Mouse (Mus musculus) kidney, embryonic 14.5 days (tissue): ENCODE measurements around the gene Ghrhr. TPM values are rescaled to one million over a fixed set of nuclear protein-coding genes. Genes with fewer than 3 reads are reported as not detected.

ENCODE experiments used
- ATAC-seq: fragments of 200-750 bp; cut with Nextera tagmentation; 2 replicates; pipeline ENCODE4 v1.8.0; 2017; ENCODE audit warnings: moderate number of reproducible peaks, mild to moderate bottlenecking, moderate TSS enrichment, moderate library complexity; ENCODE audit not compliant: low FRiP score, low TSS enrichment
- H3K27ac ChIP-seq: fragments of 300-500 bp; sonication (generic); 2 replicates; pipeline ENCODE4 v1.5.1; 2014; ENCODE audit warnings: low read depth, mild to moderate bottlenecking, low read length, moderate library complexity, mixed read lengths
- H3K27me3 ChIP-seq: fragments of 300-500 bp; sonication (generic); 2 replicates; pipeline ENCODE4 v1.6.1; 2014; ENCODE audit warnings: mild to moderate bottlenecking, low read length; ENCODE audit not compliant: control insufficient read depth, insufficient read depth
- H3K36me3 ChIP-seq: fragments of 300-500 bp; sonication (generic); 2 replicates; pipeline ENCODE4 v1.6.1; 2014; ENCODE audit warnings: low read length, mixed read lengths; ENCODE audit not compliant: control insufficient read depth, insufficient read depth
- H3K4me1 ChIP-seq: fragments of 300-500 bp; sonication (generic); 2 replicates; pipeline ENCODE4 v1.6.1; 2014; ENCODE audit warnings: low read length, mixed read lengths; ENCODE audit not compliant: control insufficient read depth, insufficient read depth
- H3K4me2 ChIP-seq: fragments of 300-500 bp; sonication (generic); replicated peaks from 2 replicates; pipeline ENCODE4 v1.6.1; 2014; ENCODE audit warnings: low read depth, mild to moderate bottlenecking, low read length
- H3K4me3 ChIP-seq: fragments of 300-500 bp; sonication (generic); 2 replicates; pipeline ENCODE4 v1.5.1; 2014; ENCODE audit warnings: mild to moderate bottlenecking, low read length
- H3K9ac ChIP-seq: fragments of 300-500 bp; sonication (generic); 2 replicates; pipeline ENCODE4 v1.6.1; 2014; ENCODE audit warnings: low read depth, mild to moderate bottlenecking, low read length, moderate library complexity
- H3K9me3 ChIP-seq: fragments of 300-500 bp; sonication (generic); 2 replicates; pipeline ENCODE4 v1.6.1; 2016; ENCODE audit warnings: low read length; ENCODE audit not compliant: control insufficient read depth
- WGBS: fragments of 180-500 bp; shearing (Covaris S2); extraction: QIAGEN DNeasy Blood & Tissue Kit; methylation state at CpG from one replicate; pipeline ENCODE4 v1.1.7; 2014; 5-methylcytosine and 5-hydroxymethylcytosine counted together
- polyA plus RNA-seq: library from polyadenylated mRNA; unstranded; fragments of >200 nt; fragmentation: Nextera tagmentation; extraction: Ambion mirVana; gene quantifications from 2 replicates; pipeline ENCODE4 v1.2.1, GENCODE M21; 2014

Gene Ghrhr
- polyA plus RNA-seq, 1 experiment from 2014 or later = not detected

DNA sequence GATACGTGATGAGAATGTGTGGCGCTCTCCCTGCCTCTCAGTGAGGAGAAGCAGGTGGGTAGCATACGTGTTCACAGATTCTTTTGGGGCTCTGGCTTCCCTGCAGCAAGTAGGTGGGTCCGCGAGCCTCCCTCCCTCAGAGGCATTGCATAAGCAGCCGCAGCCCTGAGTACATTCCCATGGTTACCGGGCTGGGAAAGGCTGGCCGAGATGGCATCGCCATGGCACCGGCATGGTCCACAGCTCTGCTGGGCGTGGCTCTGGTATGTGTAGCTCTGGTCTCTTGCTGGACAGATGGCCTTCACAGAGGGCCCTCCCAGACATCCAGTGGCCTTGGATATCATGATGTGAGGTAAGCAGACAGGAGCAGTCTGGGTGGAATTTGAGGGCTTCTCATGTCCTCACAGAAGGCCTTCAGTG is 20.5 kb downstream of the Ghrhr start:
- H3K36me3 ChIP-seq = no peaks in the 10 kb centered on the region
- peaks cover 11% of the 10 kb centered on the region; the same call in 1 of the 2 replicates for H3K4me1 ChIP-seq
- H3K9me3 ChIP-seq = no peaks in the 10 kb centered on the region
- H3K27ac ChIP-seq = 0 out of 2 replicates have a peak overlapping the region, but pooled peaks have one; percentile 7
- H3K4me3 ChIP-seq = no peak overlapping the region
- WGBS = 67% methylated on average over 11 of the region's 11 CpGs
- no peak overlapping the region for H3K4me2 ChIP-seq
- no peaks in the 10 kb centered on the region for H3K27me3 ChIP-seq
- peak; percentile 36 for ATAC-seq
- no peak overlapping the region for H3K9ac ChIP-seq

- Histone ChIP-seq H3K4me3 (no peak overlapping the region), H3K27ac (no peak overlapping the region), H3K36me3 (no peaks in the 10 kb centered on the region), H3K9ac (no peak overlapping the region), H3K4me2 (no peak overlapping the region), H3K27me3 (no peaks in the 10 kb centered on the region), H3K9me3 (no peaks in the 10 kb centered on the region), H3K4me1 (peaks cover 6% of the 10 kb centered on the region; the same call in 1 of the 2 replicates)
- ATAC-seq = no peak
- WGBS = 74% methylated on average over 9 of the region's 9 CpGs
These were observed 23.0 kb downstream of the Ghrhr start for GRCm38 (mm10) chr6:55398869-55399628.

- no peaks in the 10 kb centered on the region for H3K27me3 ChIP-seq
- WGBS = 84% methylated on average over 5 of the region's 5 CpGs
- no peaks in the 10 kb centered on the region for H3K9me3 ChIP-seq
- H3K4me1 ChIP-seq = peaks cover 6% of the 10 kb centered on the region; the same call in 1 of the 2 replicates
- no peak overlapping the region for H3K9ac ChIP-seq
- H3K27ac ChIP-seq = no peak overlapping the region
- no peak overlapping the region for H3K4me2 ChIP-seq
- ATAC-seq = no peak
- H3K4me3 ChIP-seq = no peak overlapping the region
- no peaks in the 10 kb centered on the region for H3K36me3 ChIP-seq
These were observed 23.8 kb downstream of the Ghrhr start for GRCm38 (mm10) chr6:55399910-55400309.

DNA sequence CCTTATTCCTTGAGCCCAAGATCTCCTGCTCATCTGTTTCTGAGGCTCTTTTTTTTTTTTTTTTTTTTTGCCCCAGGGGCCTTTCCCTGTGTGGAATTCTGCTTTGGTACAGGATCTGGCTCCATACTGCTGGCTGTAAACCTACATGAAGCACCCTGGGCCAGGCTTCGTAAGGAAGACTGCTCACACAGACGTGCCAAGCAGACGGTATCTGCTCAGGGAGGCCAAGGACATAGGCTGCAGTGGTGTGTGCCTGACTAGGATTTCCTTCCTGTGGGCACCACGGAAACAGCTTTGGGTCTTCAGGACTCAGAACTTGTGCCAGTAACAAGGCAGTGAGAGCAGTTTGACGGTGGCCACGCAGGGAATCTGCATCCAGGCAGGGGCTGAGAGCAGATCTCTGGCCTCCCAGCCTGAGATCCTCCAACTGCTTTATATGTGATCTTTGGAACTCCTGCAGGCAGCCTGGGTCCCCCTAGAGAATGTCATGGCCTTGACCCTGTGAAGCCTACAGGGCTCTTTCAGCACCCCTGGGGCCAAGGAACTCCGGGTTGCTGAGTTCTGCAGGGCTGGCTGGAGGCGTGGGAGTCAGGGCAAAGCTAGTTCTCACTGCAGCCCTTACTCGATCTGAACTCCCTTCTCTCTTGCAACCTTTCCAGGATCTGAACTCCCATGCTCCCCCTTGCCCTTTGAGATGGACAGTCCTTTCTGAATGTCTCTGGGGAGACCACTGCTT is 26.1 kb downstream of the Ghrhr start:
- Histone ChIP-seq H3K27ac (no peak overlapping the region), H3K36me3 (no peaks in the 10 kb centered on the region), H3K27me3 (no peaks in the 10 kb centered on the region), H3K9ac (no peak overlapping the region), H3K4me2 (no peak overlapping the region), H3K4me3 (no peak overlapping the region), H3K9me3 (no peaks in the 10 kb centered on the region), H3K4me1 (no peaks in the 10 kb centered on the region)
- WGBS = 64% methylated on average over 9 of the region's 9 CpGs
- no peak for ATAC-seq

- no peaks in the 10 kb centered on the region for H3K27me3 ChIP-seq
- no peaks in the 10 kb centered on the region for H3K4me1 ChIP-seq
- no peak overlapping the region for H3K27ac ChIP-seq
- no peaks in the 10 kb centered on the region for H3K9me3 ChIP-seq
- no peak overlapping the region for H3K4me2 ChIP-seq
- H3K36me3 ChIP-seq = no peaks in the 10 kb centered on the region
- ATAC-seq = no peak
- whole genome bisulfite sequencing = 75% methylated on average over 9 of the region's 9 CpGs
- H3K9ac ChIP-seq = no peak overlapping the region
- H3K4me3 ChIP-seq = no peak overlapping the region
These were observed 27.6 kb downstream of the Ghrhr start for GRCm38 (mm10) chr6:55403411-55404309.

- WGBS = 63% methylated on average over 5 of the region's 5 CpGs
- H3K9ac ChIP-seq = no peak overlapping the region
- ATAC-seq = no peak
- H3K36me3 ChIP-seq = no peaks in the 10 kb centered on the region
- H3K4me3 ChIP-seq = no peak overlapping the region
- no peak overlapping the region for H3K4me2 ChIP-seq
- no peaks in the 10 kb centered on the region for H3K9me3 ChIP-seq
- no peaks in the 10 kb centered on the region for H3K4me1 ChIP-seq
- no peaks in the 10 kb centered on the region for H3K27me3 ChIP-seq
- H3K27ac ChIP-seq = no peak overlapping the region
These were observed 28.4 kb downstream of the Ghrhr start for GRCm38 (mm10) chr6:55404421-55404990.

DNA sequence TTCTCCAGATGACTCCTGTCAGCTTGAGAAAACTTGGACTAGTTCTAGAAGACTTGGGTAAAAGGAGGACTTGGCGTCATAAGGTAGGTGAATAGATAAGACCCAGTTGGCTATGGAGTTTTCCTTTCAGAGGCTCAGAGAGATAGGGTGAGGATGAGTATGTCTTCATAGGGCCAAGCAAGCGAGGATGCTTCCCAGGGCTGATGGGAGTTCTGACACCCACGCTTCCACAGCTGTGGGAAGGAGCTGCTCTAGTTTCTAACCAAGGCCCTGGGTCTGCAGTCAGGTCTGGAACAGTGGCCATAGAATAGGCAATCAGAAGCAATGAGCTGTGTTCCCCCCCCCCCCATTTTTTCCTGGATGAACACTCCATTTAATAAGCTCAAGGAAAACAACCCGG is 31.2 kb downstream of the Ghrhr start:
- no peak overlapping the region for H3K4me3 ChIP-seq
- 77% methylated on average over 4 of the region's 4 CpGs for WGBS
- H3K27ac ChIP-seq = no peak overlapping the region
- H3K27me3 ChIP-seq = no peaks in the 10 kb centered on the region
- no peaks in the 10 kb centered on the region for H3K36me3 ChIP-seq
- no peak overlapping the region for H3K9ac ChIP-seq
- peaks cover 3% of the 10 kb centered on the region; the same call in 1 of the 2 replicates for H3K4me1 ChIP-seq
- no peak overlapping the region for H3K4me2 ChIP-seq
- no peak; the same call in 1 of the 2 replicates for ATAC-seq
- no peaks in the 10 kb centered on the region for H3K9me3 ChIP-seq

- 35% methylated on average over 7 of the region's 7 CpGs for WGBS
- Histone ChIP-seq H3K27ac (no peak overlapping the region), H3K4me2 (no peak overlapping the region), H3K27me3 (no peaks in the 10 kb centered on the region), H3K4me1 (peaks cover 3% of the 10 kb centered on the region; the same call in 1 of the 2 replicates), H3K4me3 (no peak overlapping the region), H3K36me3 (no peaks in the 10 kb centered on the region), H3K9ac (no peak overlapping the region), H3K9me3 (no peaks in the 10 kb centered on the region)
- peak; percentile 72; the same call in 1 of the 2 replicates for ATAC-seq
These were observed 34.2 kb downstream of the Ghrhr start for GRCm38 (mm10) chr6:55410119-55410775.
